Mouse (Mus musculus): ENCODE measurements at regions not wholly inside any gene's neighbourhood (a gene's known extent, or its start where the extent isn't known, plus 50 kb on each side); places are given as distances from the start of the nearest gene placed in this dataset.

GRCm38 (mm10) chr15:93879006-93879405, 283.3 kb upstream of the Prickle1 start:
- no peak for DNase-seq (ENCODE audit: low spot score)

- DNase-seq (ENCODE audit: low spot score): no peak
Measured at GRCm38 (mm10) chr15:93876335-93876734, 280.6 kb upstream of the Prickle1 start.

DNA sequence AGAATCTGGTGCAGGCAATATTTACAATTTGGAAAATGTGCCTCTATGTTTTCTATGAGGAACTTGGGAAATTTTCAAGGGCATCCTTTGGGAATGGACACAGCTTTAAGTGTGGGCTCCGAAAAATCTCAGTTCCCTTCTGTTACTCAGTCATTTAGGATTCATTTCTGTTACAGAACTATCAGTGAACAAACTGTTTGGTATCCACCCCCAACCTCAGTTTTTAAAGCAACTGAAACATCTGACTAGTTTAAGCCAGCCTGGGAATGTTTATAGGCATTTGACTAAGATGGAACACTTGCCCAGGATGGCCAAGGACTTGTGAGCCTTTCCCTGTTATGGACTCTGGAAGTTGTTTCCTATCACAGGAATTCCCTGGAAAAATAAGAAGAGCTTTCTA, 280.0 kb upstream of the Prickle1 start:
- DNase-seq (ENCODE audit: low spot score): no peak

DNA sequence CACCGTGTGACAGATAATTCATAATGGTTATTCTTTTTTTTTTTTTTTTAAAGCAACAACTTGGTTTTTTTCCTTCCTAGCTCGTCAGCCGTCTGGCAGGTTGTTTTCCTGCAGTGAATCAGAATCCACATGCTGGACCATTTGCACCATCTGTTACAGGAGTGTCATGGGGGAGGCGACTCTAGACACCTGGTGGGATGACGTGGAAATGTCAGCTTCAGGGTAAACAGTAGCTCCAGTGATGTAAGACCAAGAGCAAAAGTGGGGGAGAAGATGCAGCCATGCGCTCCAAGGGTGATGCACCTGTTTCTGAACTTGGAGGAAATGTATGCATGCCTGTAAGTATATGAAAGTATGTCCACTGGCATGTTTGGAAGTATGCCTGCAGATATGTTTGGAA, 278.5 kb upstream of the Prickle1 start:
- DNase-seq (ENCODE audit: low spot score): no peak

DNA sequence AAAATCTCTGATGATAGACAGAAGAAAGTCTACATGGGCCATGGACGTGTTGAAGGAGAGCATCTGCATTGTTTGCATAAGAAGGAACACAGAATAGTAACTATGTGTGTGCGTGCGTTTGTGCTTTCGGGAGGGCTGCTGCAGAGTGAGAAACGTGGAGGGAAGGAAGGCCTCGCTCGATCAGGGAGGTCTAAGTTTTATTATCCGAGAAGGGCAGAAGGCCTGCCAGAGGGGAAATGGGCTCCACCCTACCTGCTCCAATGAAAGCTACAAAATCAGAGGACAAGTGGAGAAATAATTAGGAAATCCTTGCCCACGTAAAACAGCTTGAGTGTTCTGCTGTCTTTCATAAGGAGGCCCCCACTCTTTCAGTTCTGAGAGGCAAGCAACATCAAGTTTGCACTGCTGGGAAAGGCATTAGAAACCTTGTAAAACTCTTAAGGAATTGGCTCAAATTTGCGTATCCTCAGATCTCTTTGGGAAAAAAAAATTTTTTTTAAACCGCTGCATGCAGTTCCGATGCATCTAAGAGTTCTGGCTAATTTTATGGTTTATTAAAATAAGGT, 261.7 kb upstream of the Prickle1 start:
- DNase-seq (ENCODE audit: low spot score): no peak

DNA sequence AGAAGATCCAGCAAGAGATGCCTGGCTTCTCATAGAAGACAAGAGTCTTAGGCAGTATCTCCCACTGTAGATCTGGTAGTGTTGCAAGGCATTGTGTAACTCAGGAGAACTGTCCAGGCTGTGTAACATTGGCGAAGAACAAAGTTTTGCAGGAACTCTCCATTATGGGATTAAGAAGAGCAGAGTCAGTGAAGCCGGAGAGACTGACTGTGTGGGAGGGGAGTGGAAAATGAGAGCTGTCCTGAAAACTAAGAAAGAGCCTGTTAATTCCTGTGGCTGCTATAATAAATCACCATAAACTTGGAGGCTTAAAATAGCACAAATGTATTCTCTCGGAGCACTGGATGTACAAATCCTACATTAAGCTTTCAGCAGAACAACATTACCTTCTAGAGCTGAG, 257.5 kb upstream of the Prickle1 start:
- DNase-seq (ENCODE audit: low spot score): no peak

GRCm38 (mm10) chr15:93852126-93852525, 256.4 kb upstream of the Prickle1 start:
- DNase-seq (ENCODE audit: low spot score): no peak

GRCm38 (mm10) chr15:93850388-93850787, 254.7 kb upstream of the Prickle1 start:
- DNase-seq (ENCODE audit: low spot score): no peak

DNA sequence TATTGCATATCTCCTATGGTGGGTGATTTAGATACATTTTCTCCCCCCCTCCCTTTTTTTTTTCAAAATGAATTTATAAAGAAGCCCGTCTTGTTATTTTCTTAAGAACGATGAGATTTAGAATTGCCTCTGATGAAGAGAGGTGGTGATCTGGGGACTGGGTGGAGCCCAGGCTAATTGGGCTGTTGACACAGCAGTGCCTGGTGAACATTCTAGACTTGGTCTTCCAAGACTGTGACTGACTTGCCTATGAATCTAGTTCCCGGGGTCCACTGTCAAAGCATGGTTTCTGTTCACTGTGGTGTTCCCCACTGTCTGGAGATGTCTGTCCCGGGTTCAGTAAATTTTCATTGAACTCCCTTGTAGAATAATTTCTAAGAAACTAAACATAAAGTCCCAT, 253.1 kb upstream of the Prickle1 start:
- no peak for DNase-seq (ENCODE audit: low spot score)

- DNase-seq (ENCODE audit: low spot score): no peak
Measured at GRCm38 (mm10) chr15:93846797-93847196, 251.1 kb upstream of the Prickle1 start.

DNA sequence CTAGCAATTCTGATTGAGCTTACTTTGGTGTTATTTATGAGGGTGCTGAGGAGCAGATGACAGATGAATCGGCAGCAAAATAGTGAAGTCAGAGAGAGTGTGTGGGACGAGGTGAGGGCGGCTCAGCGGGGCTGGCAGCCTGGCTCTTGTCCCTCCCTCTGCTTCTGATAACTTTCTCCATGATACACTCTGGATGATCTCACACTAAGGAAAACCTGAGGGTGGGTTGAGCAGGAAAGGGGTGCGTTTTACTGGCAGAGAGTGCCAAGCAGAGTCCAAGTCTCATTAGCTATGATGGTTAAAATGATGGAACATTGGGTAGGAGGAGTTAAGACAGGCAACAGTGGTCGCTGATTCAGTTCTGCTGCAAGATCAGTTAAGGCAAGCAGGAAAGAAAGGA, 250.1 kb upstream of the Prickle1 start:
- DNase-seq (ENCODE audit: low spot score): no peak

- DNase-seq (ENCODE audit: low spot score): no peak
Measured at GRCm38 (mm10) chr15:93832956-93833355, 237.3 kb upstream of the Prickle1 start.

DNA sequence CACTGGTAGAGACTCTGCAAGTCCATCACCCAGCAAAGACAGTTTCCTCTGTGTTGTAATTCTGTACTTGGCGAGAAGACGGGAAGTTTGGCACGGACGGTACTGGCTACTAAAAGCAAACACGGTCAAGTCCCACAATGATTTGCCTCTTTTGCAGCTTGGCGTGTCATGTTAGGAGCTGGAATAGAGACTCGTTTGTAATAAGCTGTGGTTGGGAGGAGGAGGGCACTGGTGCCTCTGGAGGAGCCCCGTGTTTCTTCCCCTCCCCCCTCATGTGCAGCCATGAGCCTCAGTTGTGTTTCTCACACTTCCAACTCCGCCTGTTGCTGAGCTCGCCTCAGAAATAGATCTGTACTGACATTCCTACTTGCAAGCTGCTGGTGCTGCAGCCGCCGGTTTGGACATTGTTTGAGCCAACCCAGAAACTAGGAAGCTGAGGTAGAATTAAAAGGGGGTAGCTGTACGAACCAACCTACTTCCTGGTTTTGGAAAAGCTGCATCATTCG, 236.8 kb upstream of the Prickle1 start:
- DNase-seq (ENCODE audit: low spot score): no peak

DNA sequence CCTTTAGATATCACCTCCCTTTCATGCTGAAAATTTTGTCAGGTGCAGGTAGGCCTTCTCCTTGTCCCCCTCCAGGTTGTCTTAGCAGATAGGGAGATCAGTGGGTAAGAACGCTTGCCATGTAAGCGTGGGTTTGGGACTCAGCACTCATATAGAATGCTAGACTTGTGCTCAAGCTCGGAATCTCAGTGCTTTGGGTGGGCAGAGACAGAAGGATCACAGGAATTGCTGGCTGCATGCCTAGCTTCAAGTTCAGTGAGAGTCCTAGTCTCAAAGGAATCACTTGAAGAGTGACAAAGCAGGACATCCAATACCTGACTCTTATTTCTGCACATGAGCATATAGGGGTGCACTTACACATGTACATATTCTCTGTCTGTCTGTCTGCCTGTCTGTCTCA, 235.5 kb upstream of the Prickle1 start:
- DNase-seq (ENCODE audit: low spot score): no peak

DNA sequence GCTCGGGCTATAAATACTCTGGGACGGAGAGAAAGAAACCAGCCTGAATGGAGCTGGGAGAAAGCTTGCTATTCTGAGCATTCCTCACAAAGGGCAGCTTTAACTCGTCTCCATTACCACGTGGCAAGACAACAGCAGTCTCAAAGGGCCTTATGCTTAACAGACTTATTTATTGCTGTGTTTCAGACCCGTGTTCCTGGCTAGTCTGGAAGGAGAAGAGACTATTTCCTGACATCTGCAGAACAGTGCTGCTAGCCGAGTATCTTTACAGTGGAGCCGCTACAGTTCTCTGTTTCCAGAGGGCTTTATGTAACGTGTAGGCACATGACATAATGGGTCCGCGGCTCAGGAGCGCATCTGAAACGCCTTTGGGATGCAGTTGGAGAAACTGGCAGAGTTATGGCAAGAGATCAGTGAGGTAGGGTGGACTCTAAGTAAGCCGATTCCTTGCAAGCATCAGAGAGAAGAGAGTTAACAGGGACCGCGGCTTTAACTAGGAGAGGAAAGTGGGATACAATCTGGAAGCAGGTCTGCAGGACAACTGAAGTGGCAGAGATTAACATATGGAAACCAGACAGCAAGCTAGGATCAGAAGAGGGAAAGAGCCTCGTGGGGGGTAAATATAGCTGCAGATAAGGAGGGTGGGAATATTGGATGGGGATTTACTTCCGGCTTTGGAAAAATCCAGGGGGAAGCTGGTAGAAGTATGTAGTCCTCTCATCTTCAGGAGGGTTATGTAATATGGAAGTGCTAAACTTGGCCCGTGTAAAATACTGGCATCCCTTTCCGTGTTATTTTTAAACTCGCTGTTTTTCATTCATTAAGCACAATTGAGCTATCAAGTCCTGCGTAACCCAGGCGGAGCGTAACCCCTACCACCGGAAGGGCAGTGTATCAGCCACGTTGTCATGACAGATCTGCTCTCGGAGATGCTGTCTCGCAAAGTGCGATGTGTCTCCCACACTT, 229.3 kb upstream of the Prickle1 start:
- no peak for DNase-seq (ENCODE audit: low spot score)

- DNase-seq (ENCODE audit: low spot score): no peak
Measured at GRCm38 (mm10) chr15:93821236-93821635, 225.5 kb upstream of the Prickle1 start.

GRCm38 (mm10) chr15:93812011-93812410, 216.3 kb upstream of the Prickle1 start:
- no peak for DNase-seq (ENCODE audit: low spot score)

DNA sequence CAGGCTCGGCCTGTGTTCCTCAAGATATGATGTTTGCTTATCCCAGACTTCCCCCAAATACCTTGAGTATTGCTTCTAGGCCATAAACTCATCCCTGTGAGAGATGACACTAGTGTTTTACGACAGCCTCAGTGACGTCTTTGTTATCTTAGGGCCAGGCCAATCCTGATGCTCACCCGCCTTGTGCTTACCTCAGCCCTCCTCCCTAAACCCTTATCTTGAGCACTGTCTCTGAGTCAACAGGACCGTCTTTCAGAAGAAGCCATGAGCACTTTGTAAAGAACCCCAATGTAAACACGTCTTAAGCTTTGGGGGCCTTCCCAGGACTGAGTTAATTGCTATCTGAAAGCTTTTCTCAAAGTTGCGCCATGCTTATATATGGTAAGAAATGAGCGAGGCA, 212.3 kb upstream of the Prickle1 start:
- DNase-seq (ENCODE audit: low spot score): no peak

DNA sequence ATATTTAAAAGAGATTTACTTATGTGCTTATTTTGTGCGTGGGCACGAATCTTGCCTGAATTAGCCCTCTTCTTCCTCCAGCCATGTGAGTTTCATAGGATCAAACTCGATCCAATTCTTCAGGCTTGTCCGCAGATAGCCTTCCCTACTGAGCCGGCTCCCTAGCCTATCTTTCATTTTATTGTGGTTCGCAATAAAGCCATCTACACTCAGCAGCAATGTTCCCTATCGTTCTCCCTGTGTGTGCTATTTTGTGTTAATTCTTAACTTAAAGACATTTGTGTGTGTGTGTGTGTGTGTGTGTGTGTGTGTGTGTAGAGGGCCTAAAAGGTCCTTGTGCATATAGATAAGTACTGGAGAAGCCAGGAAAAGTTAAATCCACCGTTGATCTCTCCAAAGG, 211.8 kb upstream of the Prickle1 start:
- no peak for DNase-seq (ENCODE audit: low spot score)

- DNase-seq (ENCODE audit: low spot score): no peak
Measured at GRCm38 (mm10) chr15:93804703-93805102, 209.0 kb upstream of the Prickle1 start.

DNA sequence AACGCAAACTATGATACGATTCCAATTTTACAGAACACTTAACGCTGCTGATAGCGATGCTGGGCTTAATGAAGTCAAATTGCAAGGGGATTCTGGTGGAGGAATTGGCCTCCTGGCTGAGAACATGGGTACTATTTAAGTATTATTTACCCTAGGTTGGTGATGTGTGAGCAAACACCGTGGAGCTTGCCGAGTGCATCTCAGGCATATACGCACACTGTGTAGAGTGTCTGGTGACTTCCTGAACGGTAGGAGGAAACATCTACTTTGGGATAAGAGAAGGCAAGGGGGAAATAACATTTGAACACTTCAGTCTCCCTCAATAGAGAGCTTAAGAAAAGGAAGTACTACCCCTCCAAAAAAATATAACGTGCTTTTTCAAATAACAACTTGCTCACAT, 194.8 kb upstream of the Prickle1 start:
- DNase-seq (ENCODE audit: low spot score): no peak

DNA sequence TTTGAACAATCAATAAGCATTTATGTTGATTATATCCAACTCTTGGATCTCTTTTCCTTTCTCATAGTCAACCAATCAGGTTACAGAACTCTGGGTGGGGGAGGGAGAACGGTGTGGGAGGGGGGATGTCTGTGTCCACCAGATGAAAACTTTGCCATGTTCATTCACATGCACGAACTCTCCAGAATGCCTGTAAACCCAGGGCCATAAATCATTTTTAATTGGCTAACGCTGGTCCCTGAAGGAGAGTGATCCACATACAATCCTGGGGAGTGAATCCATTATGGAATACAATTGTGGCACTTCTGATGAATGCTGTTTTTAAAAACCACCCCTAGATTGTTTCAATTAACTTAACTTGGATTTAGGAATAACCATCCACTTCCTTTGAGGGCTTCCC, 194.1 kb upstream of the Prickle1 start:
- DNase-seq (ENCODE audit: low spot score): no peak

DNA sequence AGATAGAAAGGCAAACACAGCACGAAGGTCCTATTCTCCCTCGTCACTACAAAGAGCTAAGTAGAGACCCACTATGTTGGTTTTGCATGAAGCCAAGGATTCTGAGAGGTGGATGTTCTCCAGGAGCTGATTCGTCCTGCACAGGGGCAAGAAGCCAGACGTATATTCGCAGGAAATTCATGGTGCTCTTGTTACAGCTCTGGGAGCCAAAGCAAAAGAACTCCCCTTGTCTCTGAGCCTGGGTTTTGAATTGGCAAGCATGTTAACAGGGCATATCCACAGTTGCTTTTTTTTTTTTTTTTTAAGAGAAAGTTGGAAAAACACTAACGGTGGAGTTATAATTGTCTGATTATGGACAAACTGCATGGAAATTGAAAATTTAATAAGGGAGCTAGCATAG, 191.7 kb upstream of the Prickle1 start:
- no peak for DNase-seq (ENCODE audit: low spot score)

Data from testis, postnatal 14 days (tissue).